Mouse (Mus musculus): ENCODE measurements at regions not wholly inside any gene's neighbourhood (a gene's known extent, or its start where the extent isn't known, plus 50 kb on each side); places are given as distances from the start of the nearest gene placed in this dataset.
A peak's percentile ranks its signal among the peaks of the same experiment; 100 is the strongest.

DNA sequence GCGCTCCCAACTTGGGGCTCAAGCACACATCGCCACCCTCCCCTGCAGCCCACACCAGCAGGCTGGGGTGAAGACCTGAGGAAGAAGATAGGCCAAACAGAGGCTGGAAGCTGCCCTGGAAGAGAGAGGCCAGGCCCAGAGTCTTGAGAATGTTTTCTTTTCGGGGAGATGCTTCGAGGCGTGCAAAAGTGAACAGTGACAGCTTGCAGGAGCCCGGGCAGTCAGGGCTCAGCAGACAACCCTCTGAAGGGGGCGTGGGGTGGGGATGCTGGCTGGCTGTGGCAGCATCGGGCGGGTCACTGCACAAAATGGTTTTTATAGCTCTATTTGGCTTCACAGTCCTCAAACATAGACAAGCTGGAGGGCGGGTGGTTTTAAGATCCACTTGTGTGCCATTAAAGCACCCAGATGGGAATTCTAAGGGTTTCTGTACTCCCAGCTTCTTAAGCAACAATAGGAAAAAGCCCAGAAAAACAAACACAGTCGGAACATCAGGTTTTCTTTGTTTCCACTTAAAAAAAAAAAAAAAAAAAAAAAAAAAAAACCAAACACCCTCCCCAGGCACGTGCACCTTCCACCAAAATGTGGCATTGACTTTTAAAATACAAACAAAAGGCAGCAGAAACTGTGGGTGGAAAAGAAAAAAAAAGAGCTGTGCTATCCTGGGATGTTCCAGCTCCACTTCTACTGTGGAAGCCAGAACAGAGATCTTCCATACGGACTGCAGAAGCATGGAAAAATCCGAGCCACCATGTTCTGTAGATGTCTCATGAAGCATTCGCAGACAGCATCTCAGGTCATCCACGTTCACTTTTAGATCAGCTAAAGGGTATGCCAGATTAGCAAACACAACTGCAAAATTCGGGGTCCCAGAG is 123.5 kb downstream of the Ly86 start:
- DNase-seq = no peak

DNA sequence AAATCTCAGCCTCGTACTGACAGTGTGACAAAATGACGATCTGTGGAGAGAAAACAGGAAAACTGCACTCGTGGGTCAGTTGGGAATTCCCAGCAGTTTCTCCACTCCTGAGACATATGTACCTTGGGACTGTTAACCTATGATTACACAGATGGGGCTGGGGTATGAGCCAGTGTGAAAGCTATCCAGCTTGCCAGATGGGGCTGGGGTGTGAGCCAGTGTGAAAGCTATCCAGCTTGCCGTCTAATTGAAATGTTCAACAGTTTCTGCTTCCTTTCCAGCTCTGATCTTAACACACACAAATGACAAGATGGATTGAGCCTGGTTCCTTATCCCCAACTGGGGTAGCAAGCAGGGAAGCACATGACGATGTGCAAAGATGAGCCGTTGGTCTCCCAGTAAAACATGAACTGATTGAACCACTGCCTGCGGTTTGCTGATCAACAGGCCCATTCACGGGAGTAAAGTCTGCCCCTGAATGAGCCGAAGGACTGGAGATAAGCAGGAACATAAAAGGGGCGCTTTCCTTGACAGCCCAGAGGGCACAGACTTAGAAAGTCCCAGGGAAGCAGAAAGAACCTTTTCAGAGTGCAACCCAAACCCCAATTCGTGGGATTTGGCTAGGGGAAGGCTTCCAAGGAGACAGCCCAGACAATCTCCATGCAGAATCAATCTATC is 125.4 kb downstream of the Ly86 start:
- no peak for DNase-seq

DNA sequence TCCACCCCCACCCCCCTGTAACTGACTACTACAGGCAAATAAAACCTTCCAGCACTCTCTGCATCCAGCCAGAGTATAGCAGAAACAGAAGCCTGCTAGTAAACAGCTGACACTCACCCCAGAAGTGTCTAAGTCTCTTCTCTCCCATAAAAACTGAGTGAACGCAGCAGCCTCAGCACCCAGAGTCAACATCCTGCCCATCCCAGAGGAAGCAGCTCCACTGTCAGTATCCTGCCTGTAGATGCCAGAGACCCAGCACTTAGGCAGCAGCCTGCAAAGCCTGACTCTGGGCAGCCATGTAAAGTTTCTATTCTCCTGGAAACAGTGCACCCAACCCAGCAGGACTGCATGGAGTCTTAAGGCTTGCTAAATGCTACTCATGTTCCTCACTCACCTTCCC is 128.4 kb downstream of the Ly86 start:
- DNase-seq = no peak

DNA sequence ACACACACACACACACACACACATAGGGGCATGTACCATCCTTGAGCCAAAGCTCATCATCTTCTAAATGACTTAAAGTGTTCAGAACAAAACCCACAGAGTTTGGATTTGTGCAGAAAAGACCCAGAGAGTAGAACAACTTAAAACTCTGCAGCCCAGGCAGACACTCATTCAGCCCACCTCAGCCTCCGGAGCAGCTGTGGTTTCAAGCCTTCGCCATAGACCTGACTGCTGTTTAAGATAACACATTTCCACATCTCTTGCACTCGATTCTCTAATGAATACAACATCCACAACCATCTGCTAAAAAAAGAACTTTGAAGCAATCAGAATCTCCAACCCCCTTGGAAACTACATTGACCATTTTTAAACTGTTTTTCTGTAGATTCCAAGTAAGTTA is 130.8 kb downstream of the Ly86 start:
- no peak for DNase-seq

DNA sequence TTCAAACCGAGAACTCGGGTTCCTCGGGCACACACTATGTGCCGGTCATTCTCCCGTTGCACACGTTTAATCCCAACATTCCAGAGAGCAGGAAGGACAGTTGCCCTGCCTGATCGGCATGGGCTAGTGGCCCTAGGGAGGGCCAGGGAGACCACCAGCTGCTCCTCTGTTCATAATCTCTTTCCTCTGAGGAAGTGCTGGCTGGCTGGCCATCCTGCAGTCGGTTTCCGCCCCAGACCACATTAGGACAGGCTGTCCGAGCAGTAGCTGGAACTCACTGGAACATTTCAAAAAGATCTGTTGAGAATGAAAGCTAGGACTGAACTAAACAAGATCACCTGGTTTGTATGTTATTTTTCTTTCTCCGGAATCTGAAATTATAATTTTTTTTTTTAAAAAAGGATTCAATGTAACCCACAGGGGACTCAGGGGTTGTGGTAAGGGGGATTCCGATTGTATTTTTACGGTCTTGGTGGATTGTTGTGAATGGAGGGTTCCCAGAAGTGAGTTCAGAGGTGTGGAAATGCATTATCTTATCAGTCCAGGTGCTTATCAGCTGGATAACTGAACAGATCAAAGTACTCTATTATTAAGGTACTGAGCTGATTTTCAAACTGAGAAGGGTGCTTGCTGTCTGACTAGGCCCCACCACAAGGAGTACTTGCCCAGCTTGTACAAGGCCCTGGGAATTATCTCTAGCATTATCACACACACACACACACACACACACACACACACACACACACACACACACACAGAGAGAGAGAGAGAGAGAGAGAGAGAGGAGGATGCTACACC is 131.4 kb downstream of the Ly86 start:
- DNase-seq = no peak

DNA sequence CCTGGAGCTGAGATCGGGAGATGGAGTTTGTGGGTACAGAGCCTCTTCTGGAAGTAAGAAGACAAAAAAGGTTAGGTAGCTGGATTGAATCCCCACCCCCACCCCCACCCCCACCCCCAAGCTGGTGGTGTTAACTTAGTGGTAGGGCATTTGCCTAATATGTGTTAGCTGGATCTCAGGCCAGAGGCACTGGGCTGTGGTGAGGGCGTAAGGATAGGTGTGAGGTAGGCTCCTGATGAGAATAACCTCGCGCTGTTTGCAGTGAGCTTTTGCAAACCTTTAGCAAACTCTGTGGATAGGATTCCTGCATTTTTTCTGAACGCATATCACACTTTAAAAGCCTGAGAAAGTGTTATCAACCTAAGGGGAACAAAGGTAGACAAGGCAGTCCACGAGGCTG is 132.3 kb downstream of the Ly86 start:
- DNase-seq = no peak

DNA sequence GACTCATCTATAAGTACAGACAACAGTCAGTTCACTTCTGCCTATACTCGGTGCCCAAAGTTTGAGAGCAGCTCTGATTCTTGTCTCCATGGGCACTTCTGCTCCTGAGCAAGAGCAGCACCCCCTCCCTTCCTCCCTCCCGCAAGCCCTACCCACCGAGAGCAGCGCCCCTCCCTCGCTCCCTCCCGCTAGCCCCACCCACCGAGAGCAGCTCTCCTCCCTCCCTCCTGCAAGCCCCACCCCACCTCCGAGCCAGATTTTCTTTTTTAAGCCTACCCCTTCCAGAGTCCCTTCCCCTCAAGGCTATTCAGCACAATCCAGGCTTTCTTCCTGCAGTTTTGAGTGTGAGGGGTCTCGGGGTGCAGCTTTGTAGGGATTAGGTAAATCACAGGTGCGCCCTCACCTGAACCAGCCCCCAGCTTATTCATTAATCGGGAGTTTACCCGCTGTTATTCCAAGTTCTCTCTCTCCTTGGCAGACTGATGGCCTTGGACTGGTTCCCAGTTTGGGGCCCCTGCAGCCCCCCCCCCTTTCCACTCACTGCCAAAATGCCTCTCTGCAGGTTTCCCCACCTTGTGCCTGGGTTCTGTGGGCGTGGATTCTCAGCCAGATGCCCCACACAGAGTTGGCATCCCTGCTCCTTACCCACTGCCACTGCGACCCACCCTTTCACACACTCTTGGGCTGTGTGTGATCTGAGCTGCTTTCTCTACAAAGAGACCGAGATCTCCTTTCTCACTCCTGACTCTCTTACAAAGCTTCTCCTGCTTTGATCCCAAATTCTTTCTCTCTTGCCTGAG is 132.9 kb downstream of the Ly86 start:
- DNase-seq = peak; percentile 56

DNA sequence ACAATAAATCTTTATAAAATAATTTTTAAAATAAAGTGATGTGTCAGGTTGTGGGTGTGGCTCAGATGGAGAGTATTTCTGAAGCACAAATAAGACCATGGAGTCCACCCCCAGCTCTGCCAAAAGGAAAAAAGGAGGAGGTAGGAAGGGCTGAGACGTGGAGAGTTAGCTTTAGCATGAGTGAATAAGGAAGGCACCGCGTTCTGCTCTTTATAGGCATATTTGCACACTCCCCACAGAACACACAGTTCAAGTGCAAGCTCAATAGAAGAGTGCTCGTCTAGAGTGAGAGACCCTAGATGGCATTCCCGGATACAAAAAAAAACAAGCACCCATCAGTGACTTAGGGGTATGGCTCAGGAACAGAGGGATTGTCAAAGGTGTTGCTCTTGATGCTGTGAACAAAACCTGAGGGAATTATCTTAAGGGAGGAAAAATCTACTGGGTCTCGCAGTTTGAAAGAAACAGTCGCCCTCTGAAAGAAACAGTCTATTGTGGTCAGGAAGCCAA is 134.2 kb downstream of the Ly86 start:
- no peak for DNase-seq

DNA sequence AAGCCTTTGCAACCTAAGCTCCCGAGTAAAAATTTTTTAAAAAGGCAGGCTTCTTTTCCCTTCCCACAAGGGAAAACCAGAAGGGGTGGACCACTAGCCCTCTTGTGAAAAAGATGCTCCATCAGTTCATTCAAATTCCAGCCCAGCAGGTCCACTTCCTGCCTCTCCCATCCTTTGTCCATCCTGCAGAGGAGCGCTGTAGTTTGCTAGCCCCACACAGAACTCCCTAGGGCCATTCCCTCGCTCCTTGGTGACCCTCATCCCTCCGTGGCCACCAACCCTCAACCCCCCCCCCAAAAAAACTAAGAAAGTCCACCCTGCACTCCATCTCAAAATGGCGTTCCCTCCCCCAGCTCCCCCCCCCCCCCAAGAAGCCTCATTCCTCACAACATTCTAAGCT is 136.5 kb downstream of the Ly86 start:
- DNase-seq = no peak

DNA sequence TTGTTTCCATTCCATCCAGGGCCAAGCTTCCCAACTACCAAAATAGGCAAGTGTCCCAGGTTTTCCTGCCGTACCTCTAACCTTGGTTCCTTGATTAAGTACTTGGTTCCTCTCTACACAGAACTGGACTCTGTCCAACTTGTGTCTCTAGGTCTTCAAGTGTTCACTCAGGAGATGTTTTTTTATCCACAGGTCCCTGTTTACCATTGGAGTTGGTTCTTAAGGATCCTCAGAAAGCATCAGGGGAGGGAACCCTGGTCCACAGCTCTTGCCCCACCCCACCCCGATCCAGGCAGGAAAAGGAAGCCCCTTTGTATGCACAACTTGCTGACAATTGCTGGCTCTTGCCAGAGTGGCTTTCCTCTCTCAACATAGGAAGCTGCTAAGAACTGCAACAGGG is 137.0 kb downstream of the Ly86 start:
- DNase-seq = no peak

DNA sequence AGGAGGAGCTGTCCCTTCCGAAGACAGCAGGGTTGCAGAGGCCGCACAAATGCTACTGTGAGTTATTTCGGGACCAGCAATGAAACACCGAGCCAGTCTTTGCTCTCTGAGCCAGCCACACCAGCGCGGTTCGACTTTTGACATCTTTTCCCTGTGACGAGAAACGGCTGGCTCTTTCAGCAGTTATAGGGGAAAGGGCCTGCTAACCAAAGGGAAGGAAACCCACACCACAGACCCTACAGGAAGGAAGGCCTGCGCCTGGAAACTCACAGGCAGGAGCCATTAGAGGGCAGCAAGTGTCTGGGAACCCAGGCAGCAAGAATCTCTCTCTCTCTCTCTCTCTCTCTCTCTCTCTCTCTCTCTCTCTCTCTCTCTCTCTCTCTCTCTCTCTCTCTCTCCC is 137.6 kb downstream of the Ly86 start:
- peak; percentile 69 for DNase-seq

DNA sequence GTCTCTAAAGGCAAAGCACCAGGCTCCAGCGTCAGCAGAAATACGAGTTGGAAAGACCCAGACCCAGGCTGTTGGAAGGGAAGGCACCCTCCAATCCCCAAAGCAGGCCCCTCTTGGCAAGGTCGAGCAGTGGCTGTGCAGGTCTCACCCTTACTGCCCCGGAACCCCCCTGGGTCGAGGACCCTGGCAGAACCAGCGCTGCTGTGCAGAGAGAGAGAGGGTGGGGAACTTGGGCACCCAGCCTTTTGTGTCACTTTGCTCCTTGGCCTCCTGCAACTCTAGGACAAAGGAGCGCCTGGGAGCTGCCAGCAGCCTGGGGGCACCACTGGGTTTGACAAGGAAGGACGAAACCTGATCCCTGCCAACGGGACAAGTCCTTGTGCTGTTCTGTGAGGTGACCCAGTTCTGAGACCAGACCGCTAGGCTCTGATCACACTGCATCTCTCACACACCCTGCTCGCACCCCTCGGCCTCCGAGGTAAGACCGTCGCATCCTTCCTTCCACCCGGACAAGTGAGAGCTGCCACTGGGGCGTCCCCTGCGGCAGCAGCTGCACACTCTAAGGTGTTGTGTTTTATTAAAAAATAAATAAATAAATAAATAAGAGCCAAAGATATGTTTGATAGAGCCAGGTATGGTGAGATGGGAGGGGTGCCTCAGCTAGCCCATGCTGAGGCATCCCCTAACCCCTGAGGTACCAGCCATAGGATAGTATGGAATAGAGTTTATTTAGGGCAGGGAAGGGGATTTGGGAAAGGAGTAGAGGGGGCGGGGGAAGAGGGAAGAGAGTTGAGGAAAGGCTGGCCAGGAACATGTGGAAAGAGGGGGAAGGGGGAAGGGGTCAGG is 138.2 kb downstream of the Ly86 start:
- peak; percentile 30 for DNase-seq

DNA sequence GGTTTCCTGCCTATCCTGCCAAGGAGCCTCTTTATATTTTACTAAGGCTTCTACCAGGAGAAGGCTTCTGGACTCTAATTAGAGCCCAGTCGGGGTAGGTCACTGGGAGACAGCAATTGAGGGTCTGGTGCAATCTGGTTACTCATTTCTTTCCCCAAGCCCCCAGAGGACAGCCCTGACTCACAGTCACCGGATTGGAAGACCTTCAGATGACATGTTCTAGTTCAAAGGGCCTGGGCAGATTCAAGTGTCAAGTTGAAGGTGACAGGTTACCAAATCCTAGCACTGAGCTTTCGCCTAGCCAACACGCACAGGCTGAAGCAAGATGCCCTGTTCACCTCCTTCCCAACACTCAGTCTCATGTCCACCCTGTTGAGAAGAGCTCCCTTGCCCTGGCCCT is 139.6 kb downstream of the Ly86 start:
- DNase-seq = no peak

DNA sequence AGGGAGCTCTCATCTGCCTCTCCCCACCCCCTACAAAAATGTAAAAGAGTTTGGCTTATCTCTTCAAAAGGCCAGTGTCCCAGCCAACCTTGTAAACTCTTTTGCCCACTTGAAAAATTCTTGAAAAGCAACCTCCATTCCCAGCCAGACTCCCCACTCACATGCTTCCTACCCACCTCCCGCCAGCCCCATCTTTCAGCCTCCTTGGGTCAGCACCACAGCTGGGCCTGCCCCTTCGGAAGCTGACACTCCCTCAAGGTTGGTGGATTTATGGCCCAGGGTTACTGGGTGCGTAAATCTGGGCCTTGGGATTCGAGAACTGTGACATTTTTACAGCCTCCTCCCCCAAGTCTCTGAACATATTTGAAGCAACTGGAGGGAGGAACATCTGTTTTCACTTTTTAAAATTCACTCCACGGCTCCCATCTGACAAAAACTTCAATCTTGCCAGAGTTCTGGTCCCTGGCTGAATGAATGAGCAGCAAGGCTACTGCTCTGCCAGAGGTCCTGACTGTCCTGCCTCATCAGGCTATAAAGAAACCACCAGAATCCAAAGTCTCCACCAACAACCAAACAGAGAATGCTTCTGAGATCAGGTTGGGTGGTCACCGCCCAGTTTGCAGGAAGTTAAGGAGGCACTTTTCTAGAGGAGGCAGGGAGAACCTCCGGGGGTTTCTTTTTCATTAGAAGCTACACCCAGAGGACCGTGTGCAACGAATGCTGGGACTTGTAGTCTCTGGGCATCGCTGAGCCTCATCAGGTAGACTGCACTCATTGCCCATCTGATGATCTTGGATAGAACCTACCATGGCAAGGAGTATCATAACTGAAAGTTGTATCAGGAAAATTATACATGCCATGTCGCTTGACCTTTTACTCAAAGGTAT is 147.3 kb downstream of the Ly86 start:
- no peak for DNase-seq

DNA sequence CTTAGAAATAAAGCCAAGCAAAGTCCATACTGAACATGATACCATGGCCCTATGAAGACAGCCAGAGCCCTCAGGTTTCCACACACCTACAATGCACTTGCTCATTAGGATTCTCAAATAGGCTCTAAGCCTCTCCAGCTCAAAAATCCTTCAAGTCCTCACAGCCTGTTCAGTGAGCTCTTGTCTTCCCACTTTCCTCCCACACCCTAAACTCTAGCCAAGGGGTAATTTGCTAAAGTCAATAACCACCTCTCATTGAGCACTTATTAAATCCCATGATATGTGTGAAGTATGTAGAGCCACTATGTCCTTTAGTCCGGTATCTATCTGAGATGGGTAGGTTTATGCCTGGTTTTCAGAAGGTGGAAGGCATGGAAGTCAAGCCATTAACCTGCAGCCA is 148.3 kb downstream of the Ly86 start:
- no peak for DNase-seq

DNA sequence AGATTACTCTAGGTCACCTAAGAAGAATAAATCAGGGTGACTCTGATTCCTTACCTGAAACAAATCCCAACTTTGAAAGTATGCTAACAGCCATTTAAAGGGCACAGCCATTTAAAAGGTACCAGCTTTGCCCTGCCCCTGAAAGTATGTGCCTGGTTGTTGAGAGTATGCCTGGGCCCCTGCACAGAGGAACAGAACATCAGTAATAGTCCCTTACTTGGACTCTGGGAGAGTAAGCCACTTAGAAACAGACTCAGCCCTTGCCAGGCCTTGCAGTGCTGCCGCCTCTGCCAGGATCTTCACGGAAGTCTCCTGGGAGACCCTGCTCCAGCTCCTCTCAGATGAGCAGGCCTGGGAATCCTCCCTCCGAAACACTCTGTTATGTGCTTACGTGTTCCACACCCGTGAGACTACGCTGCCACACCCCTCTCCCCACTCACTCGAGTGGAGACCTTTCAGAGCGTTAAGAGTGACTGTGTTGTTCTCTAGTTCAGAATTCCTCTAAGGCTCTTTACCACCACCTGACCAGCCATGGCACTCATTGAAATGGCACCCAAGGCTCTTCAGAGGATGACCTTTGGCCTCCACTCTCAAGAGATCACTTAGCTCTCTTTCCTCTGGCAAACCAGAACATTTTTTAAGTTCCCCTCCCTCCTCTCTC is 150.4 kb downstream of the Ly86 start:
- DNase-seq = no peak

DNA sequence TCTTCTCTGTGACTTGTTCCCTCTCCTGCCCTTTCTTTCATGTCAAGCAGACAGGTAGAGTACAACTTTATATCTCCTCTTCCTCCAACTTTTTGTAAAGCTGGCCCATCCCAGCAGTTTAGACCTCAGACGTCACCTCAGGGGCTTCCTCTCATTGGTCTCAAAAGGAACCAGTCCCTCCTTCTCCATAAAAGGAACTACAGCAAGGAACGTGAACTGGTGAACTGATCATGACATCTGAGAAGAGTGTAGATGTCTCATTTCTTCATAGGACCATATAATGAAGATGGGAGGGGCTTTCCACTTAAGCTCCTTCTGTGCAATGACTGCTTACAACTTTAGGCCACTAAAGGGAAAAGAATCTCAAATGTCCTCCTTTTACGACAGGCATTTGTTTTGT is 153.0 kb downstream of the Ly86 start:
- no peak for DNase-seq

DNA sequence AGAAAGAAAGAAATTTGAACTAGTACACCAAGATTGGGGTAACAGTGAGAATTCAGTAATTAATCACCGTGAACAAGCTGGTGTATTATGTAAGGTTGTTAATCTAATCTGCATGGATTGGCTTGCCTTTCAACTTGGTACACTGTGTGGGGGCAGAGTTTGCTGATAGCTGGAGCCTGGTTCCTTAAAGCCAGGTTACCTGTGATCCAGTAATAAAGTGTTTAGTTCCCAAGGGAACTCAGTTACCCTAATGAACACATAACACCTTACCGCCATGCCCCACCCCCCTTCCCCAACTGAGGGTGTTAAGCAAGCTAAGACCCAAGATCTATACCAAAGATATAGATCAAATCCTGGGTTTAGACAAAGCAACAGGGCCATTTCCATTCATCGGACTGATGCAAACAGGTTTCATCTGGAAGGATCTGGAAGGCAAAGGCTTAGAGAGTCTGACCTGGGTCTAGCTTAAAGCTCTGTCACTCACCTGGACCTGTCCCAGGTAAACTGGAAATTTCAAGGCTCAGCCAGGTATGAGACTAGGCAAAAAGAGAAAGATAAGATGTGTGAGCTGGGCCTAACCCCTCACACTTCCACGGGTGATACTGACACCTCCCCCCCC is 155.8 kb downstream of the Ly86 start:
- DNase-seq = no peak

DNA sequence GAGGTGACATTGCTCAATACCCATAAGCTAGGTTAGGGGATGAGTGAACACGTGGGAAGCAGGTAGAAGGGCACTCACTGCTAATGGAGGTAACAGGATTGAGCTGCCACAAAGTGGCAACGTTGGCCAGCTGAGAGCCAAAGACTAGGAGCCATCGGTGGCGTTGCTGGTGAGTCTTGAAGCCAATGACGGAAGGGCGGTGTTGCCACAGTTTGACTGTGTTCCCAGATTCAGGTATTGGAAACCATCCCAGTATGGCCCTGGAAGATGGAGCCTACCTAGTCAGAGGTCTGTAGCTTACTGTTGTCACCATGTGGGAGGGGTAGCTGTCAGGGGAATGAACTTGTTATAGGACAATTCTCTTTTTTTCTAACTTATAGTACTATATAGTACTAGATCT is 158.4 kb downstream of the Ly86 start:
- DNase-seq = no peak

DNA sequence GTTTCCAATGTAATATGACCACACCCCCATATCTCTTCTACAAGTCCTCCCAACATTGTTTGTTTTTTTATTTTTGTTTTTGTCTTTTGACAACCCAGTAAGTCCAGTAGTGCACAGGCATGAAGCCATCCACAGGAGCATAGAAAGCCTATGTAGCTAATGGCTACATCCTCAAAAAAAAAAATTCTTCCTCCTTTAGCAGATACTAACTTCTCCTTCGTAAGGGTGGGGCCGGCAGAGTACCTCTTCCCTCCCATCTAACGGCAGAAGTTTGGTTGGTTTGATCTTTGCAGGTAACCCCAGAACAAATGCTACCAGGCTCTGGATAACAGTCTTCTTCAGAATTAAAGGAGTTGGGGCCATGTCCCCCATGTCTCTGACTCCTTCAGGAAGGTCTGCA is 158.9 kb downstream of the Ly86 start:
- no peak for DNase-seq
